ENCODE assay signal across 8 mouse cellular contexts in the genomic region with DNA sequence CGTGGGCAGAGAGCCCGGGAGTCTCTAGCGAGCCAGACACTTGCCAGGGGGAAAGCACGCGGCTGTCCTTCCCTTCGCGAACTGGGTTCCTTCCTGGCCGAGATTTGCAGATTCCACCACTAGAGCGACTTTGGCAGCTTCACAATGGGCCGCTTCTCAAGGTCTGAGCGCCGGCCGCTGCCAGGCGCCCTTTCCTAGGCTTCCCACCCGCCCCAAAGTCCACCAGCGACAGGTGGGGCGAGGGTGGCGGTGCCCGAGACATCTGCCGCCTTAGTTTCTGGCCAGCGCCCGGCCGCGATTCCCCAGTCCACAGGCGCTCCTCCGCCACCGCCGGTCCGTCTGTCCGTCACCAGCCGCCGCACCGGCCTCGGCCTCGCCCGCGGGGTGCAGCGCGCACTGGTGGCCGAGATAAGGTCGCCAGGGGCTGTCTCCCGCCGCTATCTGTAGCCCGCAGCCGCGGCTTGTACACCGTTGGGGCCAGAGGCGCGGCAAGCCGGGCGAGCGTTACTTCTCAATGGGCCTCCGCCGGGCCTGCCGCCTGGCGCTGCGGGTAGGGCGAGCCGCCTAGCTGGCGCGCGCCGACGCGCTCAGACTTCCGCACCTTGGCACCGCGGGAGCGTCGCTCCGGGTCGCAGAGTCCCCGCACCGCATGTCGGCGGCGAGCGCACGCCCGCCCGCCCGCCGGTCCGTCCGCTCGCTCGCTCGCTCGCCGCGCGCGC. TPM values are rescaled to one million over a fixed set of nuclear protein-coding genes. Genes with fewer than 3 reads are reported as not detected.
DNase-seq lines count a peak whose midpoint lies in the region; ATAC-seq lines count a peak whose summit lies in the region.

No protein-coding gene starts in this region.

- WGBS in hindbrain, embryonic 10.5 days, result under 1% methylated on average over 93 of the region's 93 CpGs

- H3K27ac ChIP-seq in hindbrain, embryonic 10.5 days, result peak overlapping the region; percentile 97

- H3K9me3 ChIP-seq in hindbrain, embryonic 10.5 days, result no peaks in the 10 kb centered on the region

- ATAC-seq in frontal cortex, adult (ENCODE audit: low TSS enrichment), result peak; percentile 44

- H3K4me3 ChIP-seq in hindbrain, embryonic 10.5 days, result peak overlapping the region; percentile 90

- H3K4me1 ChIP-seq in hindbrain, embryonic 10.5 days (replicated peaks), result peaks cover 45% of the 10 kb centered on the region

- no peaks in the 10 kb centered on the region for H3K36me3 ChIP-seq in hindbrain, embryonic 10.5 days

- peaks cover 6% of the 10 kb centered on the region; the same call in 1 of the 2 replicates for H3K27me3 ChIP-seq in hindbrain, embryonic 10.5 days (ENCODE audit: insufficient read depth, poor library complexity, severe bottlenecking)

- DNase-seq in Muller cell, postnatal 12 days (ENCODE audit: inconsistent ontology term), result peak; percentile 86
- peak; percentile 72 for DNase-seq in cerebellum, adult 8-10 months
- DNase-seq in hindbrain, embryonic 10.5 days (ENCODE audit: low spot score), result peak; percentile 73
- peak; percentile 51 to 63 for DNase-seq in layer of hippocampus, postnatal 25 days (ENCODE audit: extremely low spot score in 1 of 2, low spot score in 1 of 2)
- peak; percentile 65 for DNase-seq in lung, postnatal 25 days (ENCODE audit: low spot score)
- DNase-seq in retina, postnatal 7 days (ENCODE audit: low read depth, low spot score), result peak; percentile 46
- DNase-seq in urinary bladder, adult 2 months (ENCODE audit: low spot score), result peak; percentile 59

RNA-seq across cellular contexts. Expression of a gene that starts 1.0 kb away (rescaled TPM):
- polyA plus RNA-seq in hindbrain, embryonic 10.5 days (2016; fragmentation: Nextera tagmentation; extraction: Ambion mirVana), result 25.2 and 26.4 TPM in 2 replicates
- total RNA-seq in layer of hippocampus, postnatal 25 days (2021), result 10 to 100 TPM; 41.7 to 48.0 TPM
- 14.9 and 17.7 TPM in 2 replicates for polyA plus RNA-seq in urinary bladder, adult 2 months (2012; rRNA removed)

Comparison
In these comparisons a context has a peak if more than half of its experiments do, and no peak if none do; other contexts are left out.
1. Peak in every context shown above with its lines: DNase-seq, ATAC-seq, H3K4me3 ChIP-seq and H3K27ac ChIP-seq.